Mouse (Mus musculus): ENCODE data around the gene Utf1. TPM values are rescaled to one million over a fixed set of nuclear protein-coding genes. Genes with fewer than 3 reads are reported as not detected.

Utf1 gene
- polyA plus RNA-seq, 1 experiment from 2014 or later, result not detected

DNA sequence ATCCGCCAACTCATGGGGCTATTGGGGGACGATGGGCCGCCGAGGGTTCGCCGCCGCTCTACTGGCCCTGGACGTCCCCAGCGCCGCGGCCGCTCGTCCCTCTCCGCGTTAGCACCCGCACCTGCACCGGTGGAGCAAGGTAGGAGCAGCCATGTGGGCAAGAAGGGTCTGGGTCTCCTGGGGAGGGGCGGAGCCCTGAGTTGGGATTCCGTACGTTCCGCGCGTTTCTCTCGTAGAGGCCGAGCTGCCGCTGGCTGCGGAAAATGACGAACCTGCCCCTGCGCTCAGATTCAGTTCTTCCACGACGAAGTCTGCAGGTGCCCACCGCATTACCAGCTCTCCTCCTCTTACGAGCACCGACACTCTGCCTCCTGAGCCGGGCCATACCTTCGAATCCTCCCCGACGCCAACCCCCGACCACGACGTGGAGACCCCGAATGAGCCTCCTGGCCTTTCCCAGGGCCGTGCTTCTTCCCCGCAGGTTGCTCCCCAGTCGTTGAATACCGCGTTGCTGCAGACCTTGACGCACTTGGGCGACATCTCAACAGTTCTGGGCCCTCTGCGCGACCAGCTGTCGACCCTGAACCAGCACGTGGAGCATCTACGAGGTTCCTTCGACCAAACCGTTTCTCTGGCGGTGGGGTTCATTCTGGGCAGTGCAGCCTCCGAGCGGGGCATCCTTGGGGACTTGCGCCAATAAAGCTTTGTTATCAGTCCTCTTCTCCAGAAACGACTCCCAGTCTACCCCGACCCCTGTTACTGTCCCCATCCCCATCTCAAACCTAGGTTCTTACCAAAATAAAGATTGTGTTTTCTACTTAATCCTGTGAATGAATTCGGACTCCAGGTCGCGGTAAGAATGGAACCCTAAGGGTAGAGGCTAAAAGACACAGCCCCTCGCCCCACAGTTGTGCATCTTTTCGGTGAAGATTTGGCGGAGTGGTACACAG is 977 bp downstream of the Utf1 start:
- Histone ChIP-seq H3K9me3 (no peaks in the 10 kb centered on the region), H3K27ac (no peak overlapping the region), H3K36me3 (replicated peaks) (no peaks in the 10 kb centered on the region), H3K4me2 (peak overlapping the region; percentile 52), H3K4me1 (peaks cover 14% of the 10 kb centered on the region), H3K27me3 (peaks cover 91% of the 10 kb centered on the region), H3K4me3 (replicated peaks) (peak overlapping the region; percentile 36), H3K9ac (0 out of 2 replicates have a peak overlapping the region, but pooled peaks have one; percentile 25)
- peak; percentile 30; the same call in 1 of the 2 replicates for ATAC-seq (ENCODE audit: low FRiP score)
- 3% methylated on average over 68 of the region's 68 CpGs for WGBS

DNA sequence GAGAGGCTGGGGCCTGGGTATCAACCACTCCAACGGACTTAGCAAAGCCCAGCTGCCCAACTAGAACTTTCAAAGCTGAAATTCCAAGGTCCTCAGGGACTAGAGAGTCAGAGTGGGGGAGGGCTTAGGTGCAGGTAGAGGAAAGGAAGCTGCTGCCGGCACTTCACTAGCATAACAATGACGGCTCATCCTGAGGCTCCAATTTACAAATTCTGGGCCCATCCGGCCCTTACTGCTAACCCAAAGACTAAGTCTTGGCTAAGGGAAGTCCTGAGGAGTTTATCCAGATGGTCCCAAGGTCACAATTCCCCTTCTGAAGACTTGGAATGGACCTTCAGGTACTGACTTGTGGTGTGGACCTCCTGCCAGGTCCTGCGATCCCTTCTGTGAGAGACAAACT is 1.9 kb downstream of the Utf1 start:
- Histone ChIP-seq H3K36me3 (replicated peaks) (no peaks in the 10 kb centered on the region), H3K27me3 (peaks cover 97% of the 10 kb centered on the region), H3K9ac (no peak overlapping the region), H3K4me2 (no peak overlapping the region), H3K4me1 (peaks cover 24% of the 10 kb centered on the region), H3K27ac (no peak overlapping the region), H3K9me3 (no peaks in the 10 kb centered on the region), H3K4me3 (replicated peaks) (no peak overlapping the region)
- ATAC-seq (ENCODE audit: low FRiP score), result no peak
- WGBS, result 12% methylated on average over 5 of the region's 5 CpGs

DNA sequence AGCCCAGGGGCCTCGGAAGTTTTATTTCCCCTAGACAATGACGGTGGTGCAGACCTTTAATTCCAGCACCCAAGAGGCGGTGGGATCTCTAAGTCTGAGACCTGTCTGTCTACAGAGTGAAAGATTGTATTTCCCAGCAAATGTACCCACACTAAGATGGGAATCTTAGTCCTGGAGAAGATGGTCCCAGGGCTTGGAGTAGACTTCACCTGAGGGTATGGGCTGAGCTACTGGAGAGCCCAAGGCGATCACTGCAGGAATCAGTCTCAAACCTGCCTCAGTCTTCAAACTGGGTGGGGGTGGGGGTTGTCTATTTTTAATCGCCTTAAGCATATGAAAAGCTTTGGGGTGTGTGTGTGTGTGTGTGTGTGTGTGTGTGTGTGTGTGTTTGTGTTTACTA is 2.4 kb downstream of the Utf1 start:
- peaks cover 97% of the 10 kb centered on the region for H3K27me3 ChIP-seq
- H3K9ac ChIP-seq, result no peak overlapping the region
- H3K4me2 ChIP-seq, result no peak overlapping the region
- 24% methylated on average over 5 of the region's 5 CpGs for WGBS
- no peak for ATAC-seq (ENCODE audit: low FRiP score)
- peaks cover 29% of the 10 kb centered on the region for H3K4me1 ChIP-seq
- no peaks in the 10 kb centered on the region for H3K9me3 ChIP-seq
- H3K36me3 ChIP-seq (replicated peaks), result no peaks in the 10 kb centered on the region
- no peak overlapping the region for H3K4me3 ChIP-seq (replicated peaks)
- no peak overlapping the region for H3K27ac ChIP-seq

DNA sequence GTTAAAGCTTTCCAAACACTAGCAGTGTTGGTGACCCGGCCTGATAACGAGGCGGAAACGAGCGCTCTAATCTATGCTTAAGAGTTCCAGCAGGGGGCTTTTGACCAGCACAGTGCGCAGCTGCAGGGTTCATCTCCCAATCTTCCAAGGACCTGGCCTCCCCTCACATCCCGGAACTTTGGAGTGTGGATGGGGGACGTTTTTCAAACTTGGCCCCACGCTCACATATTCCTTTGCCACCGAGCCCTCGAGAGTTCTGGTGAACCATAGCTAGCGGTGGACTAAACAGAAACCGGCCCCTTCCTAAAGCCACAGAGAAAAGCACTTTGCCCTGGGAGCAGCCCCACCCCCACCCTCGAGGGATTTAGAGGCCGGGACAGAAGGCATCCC is 6.3 kb downstream of the Utf1 start:
- ATAC-seq (ENCODE audit: low FRiP score), result peak; percentile 76; the same call in 1 of the 2 replicates
- Histone ChIP-seq H3K9me3 (no peaks in the 10 kb centered on the region), H3K36me3 (replicated peaks) (no peaks in the 10 kb centered on the region), H3K4me2 (peak overlapping the region; percentile 82), H3K4me1 (peaks cover 18% of the 10 kb centered on the region), H3K9ac (peak overlapping the region; percentile 40; the same call in 1 of the 2 replicates), H3K27me3 (peaks cover 77% of the 10 kb centered on the region), H3K4me3 (replicated peaks) (peak overlapping the region; percentile 46), H3K27ac (no peak overlapping the region)
- WGBS, result 2% methylated on average over 15 of the region's 15 CpGs

DNA sequence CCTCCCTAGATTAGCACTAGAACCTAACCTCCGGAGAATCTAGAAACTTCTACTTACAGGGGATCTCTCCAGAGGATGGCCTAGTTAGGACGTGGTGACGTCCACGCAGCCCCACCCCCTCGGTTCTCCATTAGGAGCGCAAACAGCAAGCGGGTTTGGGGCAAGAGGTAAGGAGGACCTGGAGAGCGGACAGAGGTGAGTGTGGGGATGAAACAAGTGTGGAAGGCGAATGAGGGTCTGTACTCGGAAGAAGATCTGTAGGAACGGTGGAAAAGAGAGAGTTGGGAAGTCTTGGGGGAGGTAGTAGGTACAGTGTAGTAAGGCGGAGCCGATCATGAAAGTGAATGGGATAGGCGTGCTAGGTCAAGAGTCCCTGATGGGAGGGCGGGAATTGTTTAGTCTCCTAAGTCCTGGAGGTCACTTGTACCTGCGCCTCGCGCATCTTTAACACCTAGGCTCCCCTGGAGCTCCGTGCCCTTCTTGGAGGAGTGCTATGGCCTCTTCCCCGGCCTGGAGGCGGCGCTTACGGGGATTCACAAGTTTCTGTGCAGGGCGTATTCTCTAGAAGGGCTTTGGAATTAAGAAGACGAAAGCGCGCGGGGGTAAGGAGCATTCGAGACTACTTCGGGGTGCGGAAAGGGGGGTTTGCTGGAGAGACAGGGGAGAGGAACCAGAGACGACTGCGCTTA is 6.8 kb downstream of the Utf1 start:
- Histone ChIP-seq H3K4me3 (replicated peaks) (peak overlapping the region; percentile 46), H3K4me1 (peaks cover 18% of the 10 kb centered on the region), H3K4me2 (peak overlapping the region; percentile 82), H3K27me3 (peaks cover 76% of the 10 kb centered on the region), H3K27ac (no peak overlapping the region), H3K9ac (peak overlapping the region; percentile 40; the same call in 1 of the 2 replicates), H3K9me3 (no peaks in the 10 kb centered on the region), H3K36me3 (replicated peaks) (no peaks in the 10 kb centered on the region)
- peak; percentile 46; the same call in 1 of the 2 replicates for ATAC-seq (ENCODE audit: low FRiP score)
- whole genome bisulfite sequencing, result 1% methylated on average over 33 of the region's 33 CpGs

DNA sequence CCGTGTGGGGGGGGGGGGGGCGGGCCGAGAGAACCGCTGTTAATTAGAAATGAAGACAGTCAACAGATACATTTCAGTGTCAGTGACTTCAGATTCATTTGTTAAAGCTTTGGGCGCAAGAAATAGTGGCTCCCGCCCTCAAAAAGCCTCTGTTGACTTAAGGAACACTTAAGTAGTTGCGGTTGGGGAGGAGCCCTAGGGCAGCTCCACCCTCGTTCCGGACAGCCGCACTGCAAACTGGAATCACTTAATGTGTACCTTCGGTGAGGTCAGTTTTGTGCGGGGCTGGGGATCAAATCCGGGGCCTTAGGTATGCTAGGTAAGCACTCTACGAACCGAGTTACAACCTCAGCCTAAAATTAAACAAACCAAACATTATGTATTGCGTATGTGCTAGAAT is 7.5 kb downstream of the Utf1 start:
- H3K27me3 ChIP-seq, result peaks cover 75% of the 10 kb centered on the region
- peak overlapping the region; percentile 40; the same call in 1 of the 2 replicates for H3K9ac ChIP-seq
- ATAC-seq (ENCODE audit: low FRiP score), result no peak

DNA sequence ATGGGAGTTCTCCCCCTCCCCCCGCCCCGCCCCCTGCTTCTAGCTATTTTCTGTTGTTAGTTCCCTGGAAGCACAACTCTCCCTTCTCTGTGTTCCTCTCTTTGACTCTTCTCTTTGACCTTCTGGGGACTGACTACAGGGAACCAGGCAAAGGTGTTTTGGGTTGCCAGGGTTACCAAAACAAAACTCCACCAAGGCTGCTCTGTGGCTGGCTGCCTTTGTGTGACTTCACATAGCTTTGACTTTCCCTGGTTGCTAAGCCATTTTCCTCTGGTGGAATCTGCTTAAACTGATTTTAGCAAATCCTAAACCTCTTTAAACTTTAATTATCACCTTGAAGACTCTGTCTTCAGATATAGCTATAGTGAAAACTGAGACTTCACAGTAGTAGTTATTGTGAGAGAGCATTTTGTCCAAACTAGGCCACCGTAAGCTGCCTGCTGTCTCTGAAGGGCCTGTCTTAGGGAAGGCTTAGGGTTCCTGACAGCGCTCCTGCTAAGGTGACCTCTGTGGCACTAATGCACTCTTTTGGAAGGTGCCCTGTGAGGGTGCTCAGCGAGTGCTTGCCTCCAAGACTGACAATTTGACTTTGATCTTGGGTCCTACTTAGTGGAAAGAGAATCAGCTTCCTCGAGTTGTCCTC is 8.5 kb downstream of the Utf1 start:
- no peak overlapping the region for H3K27ac ChIP-seq
- no peak for ATAC-seq (ENCODE audit: low FRiP score)
- peaks cover 64% of the 10 kb centered on the region for H3K27me3 ChIP-seq
- H3K9me3 ChIP-seq, result no peaks in the 10 kb centered on the region
- 52% methylated on average over 6 of the region's 6 CpGs for WGBS
- H3K9ac ChIP-seq, result no peak overlapping the region
- H3K36me3 ChIP-seq (replicated peaks), result no peaks in the 10 kb centered on the region
- H3K4me2 ChIP-seq, result no peak overlapping the region
- no peak overlapping the region for H3K4me3 ChIP-seq (replicated peaks)
- peaks cover 18% of the 10 kb centered on the region for H3K4me1 ChIP-seq

More for the DNA sequence above, 7.5 kb downstream of the Utf1 start:
- H3K36me3 ChIP-seq (replicated peaks), result no peaks in the 10 kb centered on the region
- H3K9me3 ChIP-seq, result no peaks in the 10 kb centered on the region
- peak overlapping the region; percentile 82 for H3K4me2 ChIP-seq
- no peak overlapping the region for H3K27ac ChIP-seq
- H3K4me3 ChIP-seq (replicated peaks), result peak overlapping the region; percentile 46
- H3K4me1 ChIP-seq, result peaks cover 18% of the 10 kb centered on the region
- WGBS, result 8% methylated on average over 16 of the region's 16 CpGs

DNA sequence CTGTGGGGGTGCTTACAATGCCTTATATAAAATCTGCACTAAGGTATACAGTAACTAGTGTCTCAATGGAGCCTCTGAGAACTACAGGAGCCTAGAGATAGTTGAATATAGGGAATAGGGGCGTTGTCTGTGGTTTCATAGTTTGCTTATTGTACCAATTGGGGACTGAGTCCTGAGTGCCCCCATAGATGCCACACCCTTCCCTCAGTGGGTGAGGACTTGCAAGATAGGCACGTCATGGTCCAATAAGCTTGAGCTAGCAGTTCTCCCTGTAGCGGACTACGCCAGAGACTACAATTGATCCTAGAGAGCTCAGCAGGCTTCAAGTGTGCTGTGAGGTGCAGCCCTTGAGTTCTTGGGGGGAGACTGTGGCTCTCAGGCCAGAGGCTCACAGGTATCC is 11.9 kb downstream of the Utf1 start:
- Histone ChIP-seq H3K4me3 (replicated peaks) (no peak overlapping the region), H3K36me3 (replicated peaks) (no peaks in the 10 kb centered on the region), H3K9me3 (no peaks in the 10 kb centered on the region), H3K4me1 (peaks cover 7% of the 10 kb centered on the region), H3K9ac (no peak overlapping the region), H3K27me3 (peaks cover 44% of the 10 kb centered on the region), H3K4me2 (no peak overlapping the region), H3K27ac (no peak overlapping the region)
- ATAC-seq (ENCODE audit: low FRiP score), result no peak
- 82% methylated on average over 4 of the region's 4 CpGs for WGBS

DNA sequence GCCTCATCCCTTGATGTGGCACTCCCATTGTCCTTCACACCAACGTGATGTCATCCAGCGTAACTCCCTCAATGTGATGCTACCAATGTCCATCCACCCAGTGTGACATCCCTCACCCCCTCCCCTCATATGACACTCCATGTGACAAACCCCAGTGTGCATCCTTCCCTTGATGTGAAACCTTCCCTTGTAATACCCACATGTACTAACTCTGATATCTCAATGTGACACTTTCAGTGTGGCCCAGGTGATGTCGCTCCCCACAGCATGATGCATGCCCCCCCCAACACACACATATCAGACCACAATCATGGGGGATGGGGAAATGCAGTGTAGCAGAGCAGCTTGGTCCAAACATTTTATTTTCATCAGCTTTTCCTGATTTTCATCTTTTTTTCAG is 13.1 kb downstream of the Utf1 start:
- Histone ChIP-seq H3K27me3 (peaks cover 34% of the 10 kb centered on the region), H3K27ac (no peak overlapping the region), H3K4me3 (replicated peaks) (no peak overlapping the region), H3K4me1 (no peaks in the 10 kb centered on the region), H3K36me3 (replicated peaks) (no peaks in the 10 kb centered on the region), H3K9ac (no peak overlapping the region), H3K4me2 (no peak overlapping the region), H3K9me3 (no peaks in the 10 kb centered on the region)
- ATAC-seq (ENCODE audit: low FRiP score), result no peak
- 94% methylated on average over 3 of the region's 3 CpGs for WGBS

DNA sequence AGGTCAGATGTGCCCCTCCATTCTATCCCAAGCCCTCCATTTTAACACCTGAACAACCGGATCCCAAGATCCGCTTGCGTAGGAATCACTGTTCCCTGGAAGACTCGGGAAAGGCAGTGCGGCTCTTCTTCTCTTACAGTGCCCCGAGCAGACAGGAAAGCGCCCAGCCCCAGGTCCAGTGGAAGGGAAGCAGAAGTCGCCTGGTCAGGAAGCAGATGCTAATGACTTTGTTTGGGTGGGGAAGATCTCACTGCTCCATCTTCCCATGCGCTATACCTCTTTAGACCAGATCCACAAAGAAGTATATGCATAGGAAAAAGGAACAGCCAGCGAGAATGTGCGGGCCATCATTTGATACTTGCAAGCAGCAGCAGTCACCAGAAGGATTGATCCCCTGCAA is 13.8 kb downstream of the Utf1 start:
- Histone ChIP-seq H3K36me3 (replicated peaks) (no peaks in the 10 kb centered on the region), H3K27me3 (peaks cover 27% of the 10 kb centered on the region), H3K9ac (no peak overlapping the region), H3K4me1 (no peaks in the 10 kb centered on the region), H3K27ac (no peak overlapping the region), H3K9me3 (no peaks in the 10 kb centered on the region), H3K4me2 (no peak overlapping the region), H3K4me3 (replicated peaks) (no peak overlapping the region)
- WGBS, result 66% methylated on average over 11 of the region's 11 CpGs
- no peak for ATAC-seq (ENCODE audit: low FRiP score)

DNA sequence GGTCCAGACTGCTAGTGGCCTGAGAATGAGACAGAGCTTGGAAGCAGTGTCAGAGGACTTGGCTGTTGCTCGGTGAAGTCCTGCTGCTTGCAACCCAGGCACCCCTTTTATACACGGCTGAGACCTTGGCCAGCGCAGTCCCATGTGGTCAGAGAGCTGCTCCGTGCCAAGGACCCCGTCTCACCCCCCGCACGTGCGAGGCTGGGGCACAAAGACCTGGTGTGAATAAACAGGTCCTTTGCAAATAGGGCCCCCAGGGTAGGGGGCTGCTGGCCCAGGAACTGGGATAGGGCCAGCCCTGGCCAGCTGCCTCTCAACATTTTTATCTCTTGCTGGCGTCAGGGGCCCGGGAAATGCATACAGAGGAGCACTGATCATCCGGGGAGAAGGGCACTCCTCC is 14.4 kb downstream of the Utf1 start:
- Histone ChIP-seq H3K36me3 (replicated peaks) (no peaks in the 10 kb centered on the region), H3K4me1 (no peaks in the 10 kb centered on the region), H3K9ac (no peak overlapping the region), H3K9me3 (no peaks in the 10 kb centered on the region), H3K27ac (no peak overlapping the region), H3K27me3 (peaks cover 26% of the 10 kb centered on the region), H3K4me2 (no peak overlapping the region), H3K4me3 (replicated peaks) (no peak overlapping the region)
- ATAC-seq (ENCODE audit: low FRiP score), result no peak
- WGBS, result 33% methylated on average over 11 of the region's 11 CpGs

DNA sequence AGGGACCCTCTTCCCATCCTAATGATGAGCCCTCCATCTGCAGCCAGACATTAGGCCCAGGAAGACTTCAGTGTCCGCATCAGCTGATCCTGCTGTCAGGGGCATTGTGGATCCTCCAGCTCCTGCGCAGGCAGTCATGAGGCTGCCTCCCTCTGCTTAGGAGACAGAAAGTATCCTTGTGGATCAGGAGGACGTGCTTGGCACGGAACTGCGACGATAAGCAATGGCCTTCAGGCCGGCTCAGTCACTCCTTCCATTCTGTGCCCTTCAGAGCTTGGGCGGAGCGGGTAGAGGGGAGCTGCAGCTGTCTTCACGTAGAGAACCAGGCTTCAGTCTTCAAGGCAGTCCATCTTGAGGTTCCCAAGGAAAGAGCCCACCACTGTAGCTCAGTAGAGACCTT is 17.6 kb downstream of the Utf1 start:
- H3K4me3 ChIP-seq (replicated peaks), result no peak overlapping the region
- H3K4me1 ChIP-seq, result no peaks in the 10 kb centered on the region
- H3K27me3 ChIP-seq, result peaks cover 13% of the 10 kb centered on the region
- no peaks in the 10 kb centered on the region for H3K9me3 ChIP-seq
- no peaks in the 10 kb centered on the region for H3K36me3 ChIP-seq (replicated peaks)
- H3K27ac ChIP-seq, result no peak overlapping the region
- 86% methylated on average over 10 of the region's 10 CpGs for WGBS
- no peak for ATAC-seq (ENCODE audit: low FRiP score)
- no peak overlapping the region for H3K4me2 ChIP-seq
- no peak overlapping the region for H3K9ac ChIP-seq
